Mouse (Mus musculus) bone marrow, adult 2 months (tissue): ENCODE measurements around the gene Akt1.

Source experiments
- CTCF ChIP-seq: fragments of 200-500 bp; IDR thresholded peaks from 2 replicates; pipeline ENCODE4 v1.5.1; 2011; ENCODE audit warnings: low read length, control low read depth; ENCODE audit not compliant: control insufficient read depth, insufficient read depth
- POLR2A ChIP-seq: fragments of 200-500 bp; IDR thresholded peaks from 2 replicates; pipeline ENCODE4 v1.6.1; 2011; ENCODE audit warnings: low read depth, mild to moderate bottlenecking, control low read depth, low read length, borderline replicate concordance; ENCODE audit not compliant: control insufficient read depth

DNA sequence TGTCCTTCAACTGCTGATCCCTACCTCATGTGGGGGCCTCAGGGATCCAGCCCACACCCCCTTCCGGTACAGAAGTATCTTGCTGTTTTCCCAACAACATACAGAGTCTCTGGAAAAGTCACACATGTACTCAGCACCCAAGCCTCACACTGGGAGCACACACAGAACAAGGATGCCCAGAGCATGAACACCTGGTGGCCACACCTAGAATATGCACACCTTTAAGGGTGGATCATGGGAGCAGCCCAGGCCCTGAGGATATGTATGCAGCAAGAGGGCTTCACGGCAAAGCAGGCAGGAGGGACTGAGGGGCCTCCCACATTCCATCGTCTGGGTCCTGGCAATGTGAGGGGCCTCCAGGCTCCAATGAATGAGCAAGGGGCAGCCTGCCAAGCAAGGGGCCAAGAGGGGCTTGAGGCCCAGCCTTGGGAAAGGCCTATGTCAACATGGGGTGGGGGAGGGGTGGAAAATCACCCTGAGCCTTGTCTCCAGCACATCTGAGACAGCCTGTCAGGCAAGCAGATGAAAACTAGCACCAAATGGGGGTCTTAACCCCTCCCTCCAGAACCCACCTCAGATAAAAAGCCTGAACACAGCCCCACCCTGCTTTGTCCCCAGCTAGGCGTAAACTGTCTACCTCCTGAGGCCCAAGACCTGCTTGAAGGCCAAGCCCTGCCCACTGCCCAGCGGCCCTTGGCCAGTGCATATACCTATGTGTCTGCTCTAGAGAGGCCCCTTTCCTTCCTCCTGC lies 13.9 kb downstream of the Akt1 start:
- TF ChIP-seq POLR2A (no peak), CTCF (no peak)
